Mouse (Mus musculus): ENCODE results near the gene Lamb3. TPM values are rescaled to one million over a fixed set of nuclear protein-coding genes. Genes with fewer than 3 reads are reported as not detected.

Lamb3 gene
- polyA plus RNA-seq, 1 experiment from 2014 or later = 3.1 TPM

GRCm38 (mm10) chr1:193270965-193271763 is 63.7 kb downstream of the Lamb3 start:
- 27% methylated on average over 6 of the region's 6 CpGs for WGBS
- Histone ChIP-seq H3K27ac (replicated peaks in 1 of 2; ENCODE audit: control insufficient read depth in 1 of 2, insufficient read depth in 1 of 2, low read depth in 2 of 2, low read length in 2 of 2) (peak overlapping the region in 1 of 2 experiments; percentile 99; a peak in 2 of 4 replicates), H3K4me1 (ENCODE audit: control insufficient read depth in 2 of 2, insufficient read depth in 2 of 2, low read length in 2 of 2) (peaks cover 7 to 12% of the 10 kb centered on the region in 2 experiments), H3K27me3 (ENCODE audit: control insufficient read depth, insufficient read depth, low read length) (no peaks in the 10 kb centered on the region), H3K9me3 (ENCODE audit: control insufficient read depth, low read length) (no peaks in the 10 kb centered on the region), H3K36me3 (ENCODE audit: control insufficient read depth, insufficient read depth, low read length) (no peaks in the 10 kb centered on the region), H3K9ac (ENCODE audit: low read length) (peak overlapping the region; percentile 95), H3K4me2 (ENCODE audit: low read length) (peak overlapping the region; percentile 86), H3K4me3 (ENCODE audit: control insufficient read depth in 1 of 2, insufficient read depth in 1 of 2, low read depth in 1 of 2, low read length in 2 of 2) (peak overlapping the region; percentile 15 to 57; a peak in 3 of 4 replicates)
- no peak for ATAC-seq (ENCODE audit: insufficient number of reproducible peaks, insufficient read depth, low FRiP score, low read depth)

DNA sequence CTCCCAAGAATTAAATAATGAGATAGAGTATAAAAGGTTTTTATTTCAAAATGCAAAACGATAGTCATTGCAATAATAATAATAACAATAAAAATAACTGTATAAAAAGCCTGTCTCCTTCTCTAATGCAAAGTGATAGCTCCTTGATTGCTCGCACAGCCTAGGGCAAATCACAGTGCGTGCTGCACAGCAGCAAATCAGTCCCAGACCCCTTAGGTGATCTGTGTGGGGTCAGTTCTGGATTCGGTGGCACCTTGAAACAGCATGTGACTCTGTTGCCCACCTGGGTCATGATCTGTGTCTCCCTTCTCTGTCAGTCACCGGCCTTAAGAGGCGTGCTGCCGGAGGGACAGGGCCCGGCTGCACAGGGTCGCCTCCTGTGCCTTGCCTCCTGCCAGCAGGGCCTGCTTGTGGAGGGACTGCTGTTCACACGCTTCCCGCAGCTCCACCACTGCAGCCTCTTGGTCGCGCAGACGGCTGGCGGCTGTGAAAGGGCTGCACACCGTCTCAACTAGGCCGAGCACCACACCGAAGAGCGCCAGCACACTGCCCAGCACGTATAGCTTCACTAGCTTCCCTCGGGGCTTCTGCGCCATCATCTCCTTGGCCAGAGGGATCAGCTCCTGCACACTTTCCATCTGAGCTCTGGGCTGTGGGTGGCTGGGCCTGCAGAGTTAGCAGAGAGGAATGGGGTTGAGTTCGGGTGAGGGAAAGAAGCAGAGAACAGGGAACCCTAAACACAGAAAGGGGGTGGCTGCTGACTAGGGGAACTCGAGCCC is 64.8 kb downstream of the Lamb3 start:
- Histone ChIP-seq H3K4me1 (ENCODE audit: control insufficient read depth in 2 of 2, insufficient read depth in 2 of 2, low read length in 2 of 2) (peaks cover 7 to 12% of the 10 kb centered on the region in 2 experiments), H3K9me3 (ENCODE audit: control insufficient read depth, low read length) (no peaks in the 10 kb centered on the region), H3K36me3 (ENCODE audit: control insufficient read depth, insufficient read depth, low read length) (no peaks in the 10 kb centered on the region), H3K4me3 (ENCODE audit: control insufficient read depth in 1 of 2, insufficient read depth in 1 of 2, low read depth in 1 of 2, low read length in 2 of 2) (peak overlapping the region; percentile 57 to 58), H3K9ac (ENCODE audit: low read length) (peak overlapping the region; percentile 95), H3K4me2 (ENCODE audit: low read length) (peak overlapping the region; percentile 86), H3K27me3 (ENCODE audit: control insufficient read depth, insufficient read depth, low read length) (no peaks in the 10 kb centered on the region), H3K27ac (replicated peaks in 1 of 2; ENCODE audit: control insufficient read depth in 1 of 2, insufficient read depth in 1 of 2, low read depth in 2 of 2, low read length in 2 of 2) (peak overlapping the region; percentile 89 to 99)
- peak; percentile 23 for ATAC-seq (ENCODE audit: insufficient number of reproducible peaks, insufficient read depth, low FRiP score, low read depth)
- 9% methylated on average over 24 of the region's 24 CpGs for WGBS

GRCm38 (mm10) chr1:193272916-193273601 is 65.6 kb downstream of the Lamb3 start, which contains the start of gene G0s2:
G0s2 (minus strand) TSS chr1:193273217.
- no peaks in the 10 kb centered on the region for H3K36me3 ChIP-seq (ENCODE audit: control insufficient read depth, insufficient read depth, low read length)
- no peaks in the 10 kb centered on the region for H3K9me3 ChIP-seq (ENCODE audit: control insufficient read depth, low read length)
- H3K4me2 ChIP-seq (ENCODE audit: low read length) = peak within 1 kb of the TSS; percentile 86
- peak; percentile 83 for ATAC-seq (ENCODE audit: insufficient number of reproducible peaks, insufficient read depth, low FRiP score, low read depth)
- peak within 1 kb of the TSS; percentile 90 to 99 for H3K27ac ChIP-seq (replicated peaks in 1 of 2; ENCODE audit: control insufficient read depth in 1 of 2, insufficient read depth in 1 of 2, low read depth in 2 of 2, low read length in 2 of 2)
- H3K27me3 ChIP-seq (ENCODE audit: control insufficient read depth, insufficient read depth, low read length) = no peaks in the 10 kb centered on the region
- peaks cover 7 to 15% of the 10 kb centered on the region in 2 experiments for H3K4me1 ChIP-seq (ENCODE audit: control insufficient read depth in 2 of 2, insufficient read depth in 2 of 2, low read length in 2 of 2)
- peak within 1 kb of the TSS; percentile 95 for H3K9ac ChIP-seq (ENCODE audit: low read length)
- under 1% methylated on average over 19 of the region's 23 CpGs for WGBS
- peak within 1 kb of the TSS; percentile 57 to 58 for H3K4me3 ChIP-seq (ENCODE audit: control insufficient read depth in 1 of 2, insufficient read depth in 1 of 2, low read depth in 1 of 2, low read length in 2 of 2)

- H3K9ac ChIP-seq (ENCODE audit: low read length) = no peak overlapping the region
- H3K36me3 ChIP-seq (ENCODE audit: control insufficient read depth, insufficient read depth, low read length) = no peaks in the 10 kb centered on the region
- no peak overlapping the region for H3K4me2 ChIP-seq (ENCODE audit: low read length)
- no peak for ATAC-seq (ENCODE audit: insufficient number of reproducible peaks, insufficient read depth, low FRiP score, low read depth)
- 82% methylated on average over 8 of the region's 8 CpGs for WGBS
- H3K4me1 ChIP-seq (ENCODE audit: control insufficient read depth in 2 of 2, insufficient read depth in 2 of 2, low read length in 2 of 2) = peaks cover 11 to 22% of the 10 kb centered on the region in 2 experiments
- H3K27me3 ChIP-seq (ENCODE audit: control insufficient read depth, insufficient read depth, low read length) = no peaks in the 10 kb centered on the region
- no peak overlapping the region for H3K27ac ChIP-seq (replicated peaks in 1 of 2; ENCODE audit: control insufficient read depth in 1 of 2, insufficient read depth in 1 of 2, low read depth in 2 of 2, low read length in 2 of 2)
- H3K9me3 ChIP-seq (ENCODE audit: control insufficient read depth, low read length) = no peaks in the 10 kb centered on the region
- no peak overlapping the region for H3K4me3 ChIP-seq (ENCODE audit: control insufficient read depth in 1 of 2, insufficient read depth in 1 of 2, low read depth in 1 of 2, low read length in 2 of 2)
These were observed 67.0 kb downstream of the Lamb3 start for GRCm38 (mm10) chr1:193274407-193275071.

DNA sequence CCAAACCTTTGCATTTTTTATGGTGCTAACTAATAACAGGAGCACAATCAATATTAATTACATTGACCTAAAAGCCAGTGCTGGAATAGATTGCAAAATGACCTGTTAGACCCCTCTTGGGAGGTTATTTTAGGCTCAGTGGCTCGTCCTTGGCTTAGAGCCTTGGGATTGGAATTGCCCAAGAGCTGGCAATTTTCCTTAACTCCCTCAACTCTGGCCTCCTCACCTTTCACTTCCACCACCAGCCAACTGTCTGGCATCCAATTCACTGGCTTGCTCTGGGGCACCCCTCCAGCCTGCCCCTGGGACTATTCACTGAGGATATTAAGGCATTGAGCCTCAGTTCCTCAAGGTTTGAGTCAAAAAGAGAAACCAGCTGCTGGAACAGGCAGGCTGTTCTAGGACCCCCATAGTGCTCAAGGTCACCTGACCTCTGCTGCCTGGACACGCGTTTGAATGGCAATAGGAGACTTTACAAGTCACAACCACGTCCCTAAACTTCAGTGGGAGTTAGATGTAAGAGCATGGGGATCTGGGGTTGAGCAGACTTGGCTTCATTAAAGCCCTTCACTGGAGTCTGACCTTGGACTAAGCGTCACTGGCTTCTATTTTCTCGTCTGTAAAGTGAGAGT is 71.0 kb downstream of the Lamb3 start:
- no peak for ATAC-seq (ENCODE audit: insufficient number of reproducible peaks, insufficient read depth, low FRiP score, low read depth)
- Histone ChIP-seq H3K27ac (replicated peaks in 1 of 2; ENCODE audit: control insufficient read depth in 1 of 2, insufficient read depth in 1 of 2, low read depth in 2 of 2, low read length in 2 of 2) (no peak overlapping the region), H3K4me2 (ENCODE audit: low read length) (no peak overlapping the region), H3K4me1 (ENCODE audit: control insufficient read depth in 2 of 2, insufficient read depth in 2 of 2, low read length in 2 of 2) (peaks cover 4 to 14% of the 10 kb centered on the region in 2 experiments; a peak in 3 of 4 replicates), H3K9ac (ENCODE audit: low read length) (no peak overlapping the region), H3K9me3 (ENCODE audit: control insufficient read depth, low read length) (no peaks in the 10 kb centered on the region), H3K27me3 (ENCODE audit: control insufficient read depth, insufficient read depth, low read length) (no peaks in the 10 kb centered on the region), H3K36me3 (ENCODE audit: control insufficient read depth, insufficient read depth, low read length) (no peaks in the 10 kb centered on the region), H3K4me3 (ENCODE audit: control insufficient read depth in 1 of 2, insufficient read depth in 1 of 2, low read depth in 1 of 2, low read length in 2 of 2) (no peak overlapping the region)
- 31% methylated on average over 6 of the region's 6 CpGs for WGBS

DNA sequence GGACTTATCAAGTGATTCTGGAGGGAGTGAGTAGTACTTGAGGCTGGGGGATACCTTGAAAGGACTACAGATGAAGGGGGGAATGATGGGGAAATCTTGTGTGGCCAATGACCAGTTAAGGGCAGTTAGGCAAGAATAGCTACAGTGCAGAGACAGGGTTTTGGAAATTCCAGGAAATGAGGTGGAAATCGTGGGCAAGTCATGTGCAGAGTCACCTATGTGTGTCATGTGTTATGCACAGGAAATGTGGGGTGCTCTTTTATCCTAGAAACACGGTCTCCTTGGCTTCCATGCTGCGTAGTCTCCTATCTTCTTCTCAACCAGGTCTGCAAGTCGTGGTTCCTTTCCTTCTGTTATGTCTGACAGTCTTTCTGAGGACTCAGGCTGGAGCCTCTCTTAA is 72.0 kb downstream of the Lamb3 start:
- Histone ChIP-seq H3K9me3 (ENCODE audit: control insufficient read depth, low read length) (no peaks in the 10 kb centered on the region), H3K9ac (ENCODE audit: low read length) (no peak overlapping the region), H3K4me2 (ENCODE audit: low read length) (no peak overlapping the region), H3K4me3 (ENCODE audit: control insufficient read depth in 1 of 2, insufficient read depth in 1 of 2, low read depth in 1 of 2, low read length in 2 of 2) (no peak overlapping the region), H3K36me3 (ENCODE audit: control insufficient read depth, insufficient read depth, low read length) (no peaks in the 10 kb centered on the region), H3K4me1 (ENCODE audit: control insufficient read depth in 2 of 2, insufficient read depth in 2 of 2, low read length in 2 of 2) (peaks cover 4 to 10% of the 10 kb centered on the region in 2 experiments; a peak in 3 of 4 replicates), H3K27ac (replicated peaks in 1 of 2; ENCODE audit: control insufficient read depth in 1 of 2, insufficient read depth in 1 of 2, low read depth in 2 of 2, low read length in 2 of 2) (no peak overlapping the region), H3K27me3 (ENCODE audit: control insufficient read depth, insufficient read depth, low read length) (no peaks in the 10 kb centered on the region)
- ATAC-seq (ENCODE audit: insufficient number of reproducible peaks, insufficient read depth, low FRiP score, low read depth) = no peak
- 68% methylated on average over 4 of the region's 4 CpGs for WGBS
